Mouse (Mus musculus) lung, embryonic 14.5 days (tissue): Measurements from ENCODE around the gene Ech1. TPM values are rescaled to one million over a fixed set of nuclear protein-coding genes. Genes with fewer than 3 reads are reported as not detected.

Source experiments
- ATAC-seq: fragments of 200-750 bp; cut with Nextera tagmentation; 2 replicates; pipeline ENCODE4 v1.8.0; 2017; ENCODE audit warnings: mild to moderate bottlenecking, moderate TSS enrichment, moderate library complexity; ENCODE audit not compliant: insufficient read depth
- DNase-seq: peaks from one replicate; pipeline ENCODE4 v3.0.0-alpha.2; 2015
- H3K27ac ChIP-seq: fragments of 300-500 bp; sonication (generic); 2 replicates; pipeline ENCODE4 v1.5.1; 2014; ENCODE audit warnings: low read depth, mild to moderate bottlenecking, moderate library complexity
- H3K27me3 ChIP-seq: fragments of 300-500 bp; sonication (generic); 2 replicates; pipeline ENCODE4 v1.6.1; 2014; ENCODE audit warnings: low read length, control low read depth; ENCODE audit not compliant: insufficient read depth
- H3K36me3 ChIP-seq: fragments of 300-500 bp; sonication (generic); 2 replicates; pipeline ENCODE4 v1.6.1; 2014; ENCODE audit warnings: control low read depth; ENCODE audit not compliant: insufficient read depth
- H3K4me1 ChIP-seq: fragments of 300-500 bp; sonication (generic); 2 replicates; pipeline ENCODE4 v1.6.1; 2014; ENCODE audit warnings: antibody characterized with exemption, control low read depth; ENCODE audit not compliant: insufficient read depth
- H3K4me2 ChIP-seq: fragments of 300-500 bp; sonication (generic); 2 replicates; pipeline ENCODE4 v1.6.1; 2014; ENCODE audit warnings: mild to moderate bottlenecking
- H3K4me3 ChIP-seq: fragments of 300-500 bp; sonication (generic); 2 replicates; pipeline ENCODE4 v1.5.1; 2014; ENCODE audit warnings: low read depth, low read length
- H3K9ac ChIP-seq: fragments of 300-500 bp; sonication (generic); 2 replicates; pipeline ENCODE4 v1.6.1; 2014
- H3K9me3 ChIP-seq: fragments of 300-500 bp; sonication (generic); 2 replicates; pipeline ENCODE4 v1.6.1; 2016; ENCODE audit warnings: low read depth, low read length, control low read depth
- CTCF ChIP-seq: IDR thresholded peaks from 2 replicates; pipeline ENCODE4 v1.5.1; 2016; ENCODE audit warnings: antibody characterized with exemption, low read depth
- WGBS: fragments of 180-500 bp; shearing (Covaris S2); extraction: QIAGEN DNeasy Blood & Tissue Kit; methylation state at CpG from one replicate; pipeline ENCODE4 v1.1.7; 2014; 5-methylcytosine and 5-hydroxymethylcytosine counted together
- polyA plus RNA-seq: library from polyadenylated mRNA; unstranded; fragments of >200 nt; fragmentation: Nextera tagmentation; extraction: Ambion mirVana; gene quantifications from 2 replicates; pipeline ENCODE4 v1.2.1, GENCODE M21; 2014

Ech1 gene
- polyA plus RNA-seq, 1 experiment from 2014 or later, result 127 TPM

GRCm38 (mm10) chr7:28860898-28861297, 35.9 kb downstream of the Ech1 start:
- Histone ChIP-seq H3K4me3 (no peak overlapping the region), H3K36me3 (no peaks in the 10 kb centered on the region), H3K27ac (no peak overlapping the region), H3K9ac (no peak overlapping the region), H3K9me3 (0 out of 2 replicates have a peak, but pooled peaks cover 6% of the 10 kb centered on the region), H3K4me1 (peaks cover 8% of the 10 kb centered on the region; the same call in 1 of the 2 replicates), H3K4me2 (no peak overlapping the region), H3K27me3 (no peaks in the 10 kb centered on the region)
- TF ChIP-seq CTCF, result peak; percentile 34
- ATAC-seq, result no peak
- no peak for DNase-seq
- 87% methylated on average over 6 of the region's 6 CpGs for WGBS

DNA sequence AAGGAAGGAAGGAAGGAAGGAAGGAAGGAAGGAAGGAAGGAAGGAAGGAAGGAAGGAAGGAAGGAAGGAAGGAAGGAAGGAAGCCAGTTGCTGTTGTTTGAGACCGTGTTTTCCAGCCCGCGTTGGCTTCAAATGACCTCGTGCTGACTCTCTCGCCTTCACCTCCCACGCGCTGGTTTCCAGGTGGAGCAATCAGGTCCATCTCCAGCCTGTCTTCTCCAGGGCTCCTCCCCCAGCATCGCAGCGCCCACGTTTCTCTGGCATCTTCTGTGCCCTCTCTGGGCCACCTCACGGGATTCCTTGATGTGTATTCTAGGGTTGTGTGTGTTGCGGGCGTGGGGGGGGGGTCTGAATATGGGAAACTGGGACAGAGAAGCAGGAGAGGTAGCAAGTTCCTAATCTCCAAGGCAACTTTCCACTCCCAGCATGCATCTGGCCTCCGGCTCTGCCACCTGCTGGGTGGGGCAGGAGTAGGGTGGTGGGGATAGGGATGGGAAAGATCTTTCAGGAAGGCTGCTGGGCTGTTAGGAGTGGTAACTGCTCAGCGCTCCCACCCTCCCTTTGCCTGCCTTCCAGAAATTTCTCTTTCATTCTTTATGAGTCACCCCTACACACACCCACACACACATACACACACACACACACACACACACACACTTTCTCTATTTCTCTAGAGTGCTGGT, 37.9 kb downstream of the Ech1 start:
- H3K27ac ChIP-seq, result no peak overlapping the region
- TF ChIP-seq CTCF, result no peak
- peaks cover 8% of the 10 kb centered on the region; the same call in 1 of the 2 replicates for H3K4me1 ChIP-seq
- no peak overlapping the region for H3K4me3 ChIP-seq
- H3K36me3 ChIP-seq, result no peaks in the 10 kb centered on the region
- 75% methylated on average over 15 of the region's 15 CpGs for WGBS
- H3K9ac ChIP-seq, result no peak overlapping the region
- H3K4me2 ChIP-seq, result no peak overlapping the region
- 0 out of 2 replicates have a peak, but pooled peaks cover 6% of the 10 kb centered on the region for H3K9me3 ChIP-seq
- no peak for DNase-seq
- ATAC-seq, result no peak
- no peaks in the 10 kb centered on the region for H3K27me3 ChIP-seq

GRCm38 (mm10) chr7:28863540-28863939, 38.5 kb downstream of the Ech1 start, which contains the start of gene Lgals7:
Gene Lgals7 (plus strand): TSS chr7:28863853.
- H3K27me3 ChIP-seq, result no peaks in the 10 kb centered on the region
- H3K9ac ChIP-seq, result no peak within 1 kb of the TSS
- peaks cover 8% of the 10 kb centered on the region; the same call in 1 of the 2 replicates for H3K4me1 ChIP-seq
- peak within 1 kb of the TSS; percentile 35 for H3K4me2 ChIP-seq
- H3K4me3 ChIP-seq, result no peak within 1 kb of the TSS
- DNase-seq (no peak), ATAC-seq (no peak)
- H3K9me3 ChIP-seq, result 0 out of 2 replicates have a peak, but pooled peaks cover 6% of the 10 kb centered on the region
- no peak for TF ChIP-seq CTCF
- H3K27ac ChIP-seq, result 0 out of 2 replicates have a peak within 1 kb of the TSS, but pooled peaks have one; percentile 18
- WGBS, result 71% methylated on average over 6 of the region's 6 CpGs
- H3K36me3 ChIP-seq, result no peaks in the 10 kb centered on the region

- no peak for TF ChIP-seq CTCF
- H3K4me1 ChIP-seq, result peaks cover 8% of the 10 kb centered on the region; the same call in 1 of the 2 replicates
- H3K36me3 ChIP-seq, result no peaks in the 10 kb centered on the region
- no peak overlapping the region for H3K9ac ChIP-seq
- H3K9me3 ChIP-seq, result 0 out of 2 replicates have a peak, but pooled peaks cover 6% of the 10 kb centered on the region
- H3K27me3 ChIP-seq, result no peaks in the 10 kb centered on the region
- 38% methylated on average over 9 of the region's 9 CpGs for WGBS
- no peak overlapping the region for H3K4me3 ChIP-seq
- H3K4me2 ChIP-seq, result peak overlapping the region; percentile 35
- DNase-seq, result peak; percentile 62
- no peak for ATAC-seq
- H3K27ac ChIP-seq, result 0 out of 2 replicates have a peak overlapping the region, but pooled peaks have one; percentile 18
Measured at GRCm38 (mm10) chr7:28864288-28864750, 39.3 kb downstream of the Ech1 start.

DNA sequence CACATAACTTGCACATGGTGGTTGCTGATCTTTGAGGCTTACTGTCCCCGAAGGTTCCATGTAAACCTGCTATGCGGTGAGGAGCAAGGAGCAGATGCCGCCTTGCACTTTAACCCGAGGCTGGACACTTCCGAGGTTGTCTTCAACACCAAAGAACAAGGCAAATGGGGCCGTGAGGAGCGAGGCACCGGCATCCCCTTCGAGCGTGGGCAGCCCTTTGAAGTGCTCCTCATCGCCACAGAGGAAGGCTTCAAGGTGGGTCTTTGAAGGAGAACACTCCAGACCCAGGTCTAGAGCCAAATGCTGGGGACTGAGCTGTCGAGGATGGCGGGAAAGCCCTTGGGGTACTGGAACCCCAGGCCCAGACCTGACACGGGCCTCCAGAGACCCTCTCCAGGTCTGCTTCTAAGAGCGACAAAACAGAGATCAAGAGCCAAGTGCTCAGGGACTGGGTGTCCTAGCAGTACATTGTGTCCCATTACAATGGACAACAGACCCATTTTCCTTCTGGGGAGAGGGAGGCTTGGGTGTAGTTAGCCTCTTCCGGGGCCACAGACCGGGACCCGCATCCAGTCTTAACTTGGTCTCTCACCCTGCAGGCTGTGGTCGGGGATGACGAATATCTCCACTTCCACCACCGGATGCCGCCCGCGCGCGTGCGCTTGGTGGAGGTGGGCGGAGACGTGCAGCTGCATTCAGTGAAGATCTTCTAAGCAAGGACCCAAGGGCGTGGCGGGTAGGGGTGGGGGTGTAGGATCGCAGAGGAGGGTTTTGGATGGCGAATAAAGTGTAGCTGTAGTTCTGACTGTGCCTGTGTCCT, 40.7 kb downstream of the Ech1 start:
- DNase-seq (peak; percentile 84), ATAC-seq (peak; percentile 63)
- Histone ChIP-seq H3K4me3 (peak overlapping the region; percentile 14; the same call in 1 of the 2 replicates), H3K4me1 (peaks cover 8% of the 10 kb centered on the region; the same call in 1 of the 2 replicates), H3K27ac (no peak overlapping the region), H3K4me2 (peak overlapping the region; percentile 56), H3K9me3 (0 out of 2 replicates have a peak, but pooled peaks cover 5% of the 10 kb centered on the region), H3K36me3 (no peaks in the 10 kb centered on the region), H3K9ac (0 out of 2 replicates have a peak overlapping the region, but pooled peaks have one; percentile 31), H3K27me3 (no peaks in the 10 kb centered on the region)
- TF ChIP-seq CTCF, result peak; percentile 43; the same call in 1 of the 2 replicates
- WGBS, result 35% methylated on average over 33 of the region's 33 CpGs

DNA sequence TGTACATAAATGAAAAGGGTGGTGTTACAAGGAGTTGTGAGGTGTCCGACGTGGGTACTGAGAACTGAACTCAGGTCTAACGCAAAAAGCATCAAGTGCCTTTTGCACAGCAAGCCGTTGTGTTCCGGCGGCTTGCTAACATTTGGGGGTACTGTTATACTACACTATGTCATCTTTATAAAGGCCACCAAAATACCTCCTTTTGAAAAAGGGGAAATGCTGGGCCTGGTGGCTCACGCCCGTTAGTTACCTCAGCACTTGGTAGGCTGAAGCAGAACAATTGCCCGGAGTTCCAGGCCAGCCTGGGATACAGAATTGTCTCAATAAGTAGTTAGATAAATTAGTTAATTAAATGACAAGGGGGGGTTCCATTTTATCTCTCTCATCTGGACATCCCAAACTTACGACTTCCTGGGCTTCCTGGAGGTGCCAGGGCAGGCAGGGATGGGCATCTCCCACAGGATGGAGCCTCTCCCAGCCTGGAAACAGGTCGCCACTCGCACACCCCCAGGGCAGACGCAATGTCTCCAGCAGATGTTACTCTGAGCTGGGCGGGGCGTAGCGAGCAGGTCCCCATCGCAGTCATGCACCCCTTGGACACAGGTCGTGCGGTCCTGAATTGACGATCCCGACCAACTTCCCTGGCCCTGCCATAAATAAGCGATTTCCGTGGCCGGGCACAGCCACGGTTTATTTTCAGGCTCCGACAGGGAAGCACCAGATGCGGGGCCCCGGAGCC, 41.9 kb downstream of the Ech1 start:
- TF ChIP-seq CTCF, result no peak
- Histone ChIP-seq H3K4me2 (no peak overlapping the region), H3K9ac (no peak overlapping the region), H3K36me3 (no peaks in the 10 kb centered on the region), H3K4me3 (no peak overlapping the region), H3K27me3 (no peaks in the 10 kb centered on the region), H3K27ac (no peak overlapping the region), H3K4me1 (peaks cover 8% of the 10 kb centered on the region; the same call in 1 of the 2 replicates), H3K9me3 (no peaks in the 10 kb centered on the region)
- 89% methylated on average over 28 of the region's 28 CpGs for WGBS
- 0 out of 2 replicates have a peak, but pooled peaks have one; percentile 9 for ATAC-seq
- DNase-seq, result no peak
